Mouse (Mus musculus) adrenal gland, adult 2 months (tissue): ENCODE measurements at regions not wholly inside any gene's neighbourhood (a gene's known extent, or its start where the extent isn't known, plus 50 kb on each side); places are given as distances from the start of the nearest gene placed in this dataset.

Experiments
- DNase-seq: peaks from one replicate; pipeline ENCODE4 v3.0.0; 2021

GRCm38 (mm10) chr3:50813760-50814400 lies 370.5 kb upstream of the Slc7a11 start:
- DNase-seq: no peak

GRCm38 (mm10) chr3:50815716-50816115 lies 372.3 kb upstream of the Slc7a11 start:
- no peak for DNase-seq

GRCm38 (mm10) chr3:50816479-50816878 lies 373.1 kb upstream of the Slc7a11 start:
- no peak for DNase-seq

- DNase-seq: no peak
These were observed 373.9 kb upstream of the Slc7a11 start for GRCm38 (mm10) chr3:50817361-50817760.

GRCm38 (mm10) chr3:50820776-50821175 lies 377.4 kb upstream of the Slc7a11 start:
- DNase-seq: no peak

GRCm38 (mm10) chr3:50825534-50826423 lies 382.4 kb upstream of the Slc7a11 start:
- no peak for DNase-seq

GRCm38 (mm10) chr3:50826424-50826819 lies 383.0 kb upstream of the Slc7a11 start:
- no peak for DNase-seq

- no peak for DNase-seq
These were observed 385.8 kb upstream of the Slc7a11 start for GRCm38 (mm10) chr3:50829211-50829610.

- no peak for DNase-seq
These were observed 387.0 kb upstream of the Slc7a11 start for GRCm38 (mm10) chr3:50830446-50830845.

- no peak for DNase-seq
These were observed 387.5 kb upstream of the Slc7a11 start for GRCm38 (mm10) chr3:50830926-50831325.

GRCm38 (mm10) chr3:50842216-50842615 lies 382.0 kb upstream of the Noct start:
- no peak for DNase-seq

GRCm38 (mm10) chr3:50844835-50845301 lies 379.4 kb upstream of the Noct start:
- no peak for DNase-seq

GRCm38 (mm10) chr3:50845311-50845710 lies 378.9 kb upstream of the Noct start:
- DNase-seq: no peak

- DNase-seq: no peak
These were observed 375.7 kb upstream of the Noct start for GRCm38 (mm10) chr3:50848528-50848927.

- DNase-seq: no peak
These were observed 373.1 kb upstream of the Noct start for GRCm38 (mm10) chr3:50851083-50851637.

GRCm38 (mm10) chr3:50867105-50867504 lies 357.1 kb upstream of the Noct start:
- DNase-seq: no peak

GRCm38 (mm10) chr3:50869211-50869610 lies 355.0 kb upstream of the Noct start:
- no peak for DNase-seq

GRCm38 (mm10) chr3:50879050-50879449 lies 345.2 kb upstream of the Noct start:
- no peak for DNase-seq

- no peak for DNase-seq
These were observed 344.7 kb upstream of the Noct start for GRCm38 (mm10) chr3:50879595-50879994.

GRCm38 (mm10) chr3:50881437-50882248 lies 342.6 kb upstream of the Noct start:
- DNase-seq: no peak

GRCm38 (mm10) chr3:50882249-50882733 lies 342.0 kb upstream of the Noct start:
- DNase-seq: no peak

- DNase-seq: no peak
These were observed 337.9 kb upstream of the Noct start for GRCm38 (mm10) chr3:50886336-50886735.
